Mouse (Mus musculus) adipocyte (in vitro differentiated cells): ENCODE measurements at regions not wholly inside any gene's neighbourhood (a gene's known extent, or its start where the extent isn't known, plus 50 kb on each side); places are given as distances from the start of the nearest gene placed in this dataset.

Source experiments
- DNase-seq: peaks from one replicate; pipeline ENCODE4 v3.0.0-alpha.2; 2016; ENCODE audit warnings: low spot score

DNA sequence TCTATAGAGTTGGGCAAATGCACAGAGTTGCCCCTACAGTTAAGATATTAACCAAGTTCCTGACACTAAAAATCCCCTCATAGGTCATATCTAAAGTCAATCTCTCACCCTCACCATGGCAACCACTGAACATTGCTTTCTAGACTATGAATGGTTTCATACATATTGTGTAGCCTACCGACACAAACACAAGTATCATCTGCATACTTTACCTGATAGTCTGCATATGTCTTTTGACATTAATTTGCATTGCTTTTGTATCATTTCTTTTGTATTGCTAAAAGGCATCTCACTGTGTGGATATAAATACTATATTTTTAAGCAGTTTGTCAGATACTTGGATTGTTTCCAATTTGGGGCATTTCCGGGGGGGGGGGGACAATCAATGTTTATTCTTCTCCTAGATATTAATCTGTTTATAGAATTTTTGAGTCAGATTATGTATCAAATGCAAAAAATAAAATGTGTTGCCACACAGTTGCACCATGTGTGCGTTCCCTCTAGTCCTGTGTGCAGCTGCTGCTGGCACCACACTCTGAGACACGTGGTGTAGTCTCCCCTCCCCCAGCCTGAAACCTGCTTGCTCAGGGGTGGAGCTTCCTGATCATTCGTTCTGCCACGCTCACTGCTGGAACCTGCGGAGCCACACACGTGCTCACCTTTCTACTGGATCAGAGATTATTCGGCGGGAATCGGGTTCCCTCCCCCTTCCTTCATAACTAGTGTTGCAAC, 94.7 kb upstream of the Mapk10 start:
- no peak for DNase-seq

- no peak for DNase-seq
Measured at GRCm38 (mm10) chr5:103304975-103305374, 93.8 kb upstream of the Mapk10 start.

DNA sequence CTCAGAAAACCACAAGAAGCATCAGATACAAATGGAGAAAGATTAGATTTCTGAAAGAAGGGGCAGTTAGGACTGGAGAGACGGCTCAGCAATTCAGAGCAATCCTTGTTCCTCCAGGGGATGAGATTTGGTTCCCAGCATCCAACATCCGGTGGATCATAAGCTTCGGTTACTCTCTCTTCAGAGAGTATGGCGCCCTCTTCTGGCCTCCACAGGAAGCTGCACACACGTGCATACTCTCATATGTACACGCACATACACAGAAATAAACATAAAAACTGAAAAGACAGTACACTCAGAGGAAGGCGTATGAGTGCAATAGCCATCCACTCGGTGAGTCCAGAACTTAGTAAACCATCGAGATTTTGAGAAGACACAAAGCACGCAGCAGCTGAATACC, 91.6 kb upstream of the Mapk10 start:
- DNase-seq: no peak

GRCm38 (mm10) chr5:103301303-103301702, 90.2 kb upstream of the Mapk10 start:
- no peak for DNase-seq

GRCm38 (mm10) chr5:103293953-103294352, 82.8 kb upstream of the Mapk10 start:
- no peak for DNase-seq

DNA sequence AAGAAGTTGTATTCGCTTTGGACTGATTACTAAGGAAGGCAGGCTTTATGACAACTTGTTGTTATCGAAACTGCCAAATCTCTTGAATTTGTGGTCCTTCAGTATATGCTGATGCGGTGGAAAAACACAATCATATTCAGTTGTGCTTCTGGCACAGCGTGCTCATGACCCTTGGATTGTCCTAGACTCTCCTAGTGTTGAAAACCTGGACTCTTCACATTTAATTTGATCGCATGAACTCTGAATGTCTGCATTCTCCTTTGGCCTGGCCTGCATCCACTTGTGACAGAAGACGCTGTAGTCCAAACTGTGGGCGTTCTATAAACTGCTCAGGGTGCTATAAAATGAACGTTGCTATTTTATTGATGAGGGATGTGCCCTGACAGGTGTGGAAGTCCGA, 80.6 kb upstream of the Mapk10 start:
- DNase-seq: no peak

GRCm38 (mm10) chr5:103291219-103291618, 80.1 kb upstream of the Mapk10 start:
- no peak for DNase-seq

GRCm38 (mm10) chr5:103269206-103269605, 58.1 kb upstream of the Mapk10 start:
- no peak for DNase-seq

DNA sequence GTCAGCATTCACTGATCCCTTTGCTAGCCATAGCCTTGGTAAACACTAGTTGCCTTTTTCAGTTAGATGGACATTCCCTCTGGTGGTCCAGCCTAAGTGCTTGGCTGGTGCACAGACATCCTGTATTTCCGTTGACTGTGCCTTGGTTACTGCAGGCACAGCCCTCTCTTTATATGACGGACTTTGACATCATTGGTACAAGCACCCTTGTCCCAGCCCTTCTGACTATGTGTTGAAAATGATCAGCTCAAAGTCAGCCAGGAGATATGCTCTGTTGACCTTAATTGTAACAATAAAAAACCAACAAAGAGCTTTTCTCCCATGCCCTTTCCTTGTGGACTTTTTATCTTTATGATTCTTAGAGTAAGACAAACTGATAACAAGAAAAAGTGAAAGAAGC, 53.8 kb upstream of the Mapk10 start:
- no peak for DNase-seq

DNA sequence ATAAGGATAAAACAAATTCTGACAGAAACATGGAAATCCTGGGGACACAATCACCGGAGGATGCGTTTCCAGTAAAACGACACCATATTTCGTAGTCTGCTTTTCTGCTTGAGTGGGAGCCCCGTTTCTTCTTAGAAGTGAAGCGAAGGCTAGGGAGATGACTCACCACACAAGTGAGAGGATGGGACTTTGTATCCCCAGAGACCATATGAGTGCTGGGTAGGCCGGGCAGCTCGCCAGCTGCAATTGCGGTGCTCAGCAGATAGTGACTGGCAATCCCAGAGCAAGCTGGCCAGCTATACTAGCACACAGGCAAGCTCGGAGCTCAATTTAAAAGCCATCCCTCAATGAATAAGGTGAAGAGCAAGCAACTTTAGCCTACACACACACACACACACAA, 50.3 kb upstream of the Mapk10 start:
- no peak for DNase-seq
